Mouse (Mus musculus) myocyte (in vitro differentiated cells): ENCODE measurements at regions not wholly inside any gene's neighbourhood (a gene's known extent, or its start where the extent isn't known, plus 50 kb on each side); places are given as distances from the start of the nearest gene placed in this dataset.

Experiments used
- CEBPB ChIP-seq: IDR thresholded peaks from 2 replicates; pipeline ENCODE4 v1.6.1; 2011; ENCODE audit warnings: mild to moderate bottlenecking, moderate library complexity; ENCODE audit not compliant: poor library complexity, insufficient read depth, severe bottlenecking
- E2F4 ChIP-seq: IDR thresholded peaks from one replicate; pipeline ENCODE4 v1.6.1; 2011; ENCODE audit warnings: mild to moderate bottlenecking, control low read depth, moderate library complexity; ENCODE audit not compliant: insufficient read depth
- MAX ChIP-seq: IDR thresholded peaks from one replicate; pipeline ENCODE4 v1.6.1; 2011; ENCODE audit warnings: low read depth, mild to moderate bottlenecking, control low read depth
- MYOD1 ChIP-seq, 3 experiments: IDR thresholded peaks; one replicate each; pipeline ENCODE4 v1.6.1; 2011; ENCODE audit warnings: control low read depth in 2 of 3, low read depth in 2 of 3, mild to moderate bottlenecking in 2 of 3, moderate library complexity in 1 of 3; ENCODE audit not compliant: insufficient read length in 2 of 3, control insufficient read depth in 1 of 3
- MYOG ChIP-seq, 3 experiments: IDR thresholded peaks; one replicate each; pipeline ENCODE4 v1.6.1; 2011; ENCODE audit warnings: control low read depth in 2 of 3, low read depth in 2 of 3, mild to moderate bottlenecking in 2 of 3; ENCODE audit not compliant: insufficient read length in 2 of 3, control insufficient read depth in 1 of 3, insufficient read depth in 1 of 3
- POLR2A ChIP-seq: IDR thresholded peaks from one replicate; pipeline ENCODE4 v1.6.1; 2011; ENCODE audit warnings: low read depth, mild to moderate bottlenecking, control low read depth, moderate library complexity; ENCODE audit not compliant: insufficient read length
- REST ChIP-seq: IDR thresholded peaks from one replicate; pipeline ENCODE4 v1.6.1; 2011; ENCODE audit warnings: mild to moderate bottlenecking, control low read depth, moderate library complexity; ENCODE audit not compliant: insufficient read depth, insufficient read length
- SRF ChIP-seq: IDR thresholded peaks from one replicate; pipeline ENCODE4 v1.6.1; 2011; ENCODE audit warnings: low read depth; ENCODE audit not compliant: control insufficient read depth, insufficient read length
- TCF12 ChIP-seq: IDR thresholded peaks from one replicate; pipeline ENCODE4 v1.6.1; 2011; ENCODE audit warnings: mild to moderate bottlenecking, control low read depth; ENCODE audit not compliant: poor library complexity, insufficient read depth, severe bottlenecking
- USF1 ChIP-seq: IDR thresholded peaks from one replicate; pipeline ENCODE4 v1.6.1; 2011; ENCODE audit warnings: low read depth, mild to moderate bottlenecking, control low read depth, moderate library complexity

DNA sequence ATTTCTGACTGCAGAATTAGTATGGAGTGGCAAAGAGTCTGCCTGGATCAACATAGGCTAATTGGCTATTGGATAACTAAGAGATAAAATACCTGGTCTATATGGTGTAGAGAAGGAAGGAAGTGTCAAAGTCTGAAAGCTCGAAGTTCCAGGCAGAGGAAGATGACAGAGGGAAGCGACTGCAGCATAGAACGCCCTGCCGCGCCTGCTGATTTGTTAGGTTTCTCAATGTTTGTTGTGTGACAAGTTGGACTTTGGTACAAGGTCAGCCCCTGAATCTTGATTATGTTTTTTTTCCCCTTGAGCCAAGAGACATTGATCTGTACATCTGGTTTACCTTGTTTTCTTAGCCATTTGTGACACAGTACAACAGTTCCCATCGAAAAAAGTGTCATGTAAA is 517.6 kb downstream of the Tshz3 start:
- TF ChIP-seq TCF12 (no peak), MAX (no peak), POLR2A (no peak), USF1 (no peak), MYOG (IDR thresholded peaks at IDR 0.05; ENCODE audit: control insufficient read depth in 1 of 3, insufficient read depth in 1 of 3, insufficient read length in 2 of 3, low read depth in 2 of 3) (no peak), REST (no peak), CEBPB (no peak), E2F4 (no peak), MYOD1 (IDR thresholded peaks at IDR 0.05; ENCODE audit: control insufficient read depth in 1 of 3, insufficient read length in 2 of 3, low read depth in 2 of 3) (no peak), SRF (no peak)
